Mouse (Mus musculus) bone marrow, adult 2 months (tissue): Measurements from ENCODE around the gene Adamts12. TPM values are rescaled to one million over a fixed set of nuclear protein-coding genes. Genes with fewer than 3 reads are reported as not detected.

Source experiments
- H3K27ac ChIP-seq: fragments of 200-500 bp; 2 replicates; pipeline ENCODE4 v1.5.1; 2012; ENCODE audit warnings: low read depth, mild to moderate bottlenecking, control low read depth, inconsistent platforms, low read length; ENCODE audit not compliant: control insufficient read depth, poor library complexity, insufficient read depth
- H3K4me1 ChIP-seq: fragments of 200-500 bp; 2 replicates; pipeline ENCODE4 v1.6.1; 2011; ENCODE audit warnings: low read length; ENCODE audit not compliant: control insufficient read depth, insufficient read depth
- H3K4me3 ChIP-seq: fragments of 200-500 bp; replicated peaks from 2 replicates; pipeline ENCODE3; 2011; ENCODE audit warnings: mild to moderate bottlenecking, low read depth, low read length, control low read depth; ENCODE audit not compliant: control insufficient read depth
- CTCF ChIP-seq: fragments of 200-500 bp; IDR thresholded peaks from 2 replicates; pipeline ENCODE4 v1.5.1; 2011; ENCODE audit warnings: low read length, control low read depth; ENCODE audit not compliant: control insufficient read depth, insufficient read depth
- POLR2A ChIP-seq: fragments of 200-500 bp; IDR thresholded peaks from 2 replicates; pipeline ENCODE4 v1.6.1; 2011; ENCODE audit warnings: low read depth, mild to moderate bottlenecking, control low read depth, low read length, borderline replicate concordance; ENCODE audit not compliant: control insufficient read depth
- WGBS: fragments of 180-500 bp; shearing (Covaris S2); methylation state at CpG from one replicate; pipeline ENCODE4 v1.1.7; 2018; 5-methylcytosine and 5-hydroxymethylcytosine counted together
- polyA plus RNA-seq: library from polyadenylated mRNA; stranded (reverse); fragments of >200 nt; gene quantifications from 2 replicates; pipeline ENCODE4 v1.2.4, GENCODE M21; 2011; ENCODE audit warnings: low replicate concordance; ENCODE audit not compliant: missing spikeins, insufficient read depth, insufficient read length

Adamts12 gene
- 0.36 TPM in 1 of 2 replicates, not detected in the other for polyA plus RNA-seq

DNA sequence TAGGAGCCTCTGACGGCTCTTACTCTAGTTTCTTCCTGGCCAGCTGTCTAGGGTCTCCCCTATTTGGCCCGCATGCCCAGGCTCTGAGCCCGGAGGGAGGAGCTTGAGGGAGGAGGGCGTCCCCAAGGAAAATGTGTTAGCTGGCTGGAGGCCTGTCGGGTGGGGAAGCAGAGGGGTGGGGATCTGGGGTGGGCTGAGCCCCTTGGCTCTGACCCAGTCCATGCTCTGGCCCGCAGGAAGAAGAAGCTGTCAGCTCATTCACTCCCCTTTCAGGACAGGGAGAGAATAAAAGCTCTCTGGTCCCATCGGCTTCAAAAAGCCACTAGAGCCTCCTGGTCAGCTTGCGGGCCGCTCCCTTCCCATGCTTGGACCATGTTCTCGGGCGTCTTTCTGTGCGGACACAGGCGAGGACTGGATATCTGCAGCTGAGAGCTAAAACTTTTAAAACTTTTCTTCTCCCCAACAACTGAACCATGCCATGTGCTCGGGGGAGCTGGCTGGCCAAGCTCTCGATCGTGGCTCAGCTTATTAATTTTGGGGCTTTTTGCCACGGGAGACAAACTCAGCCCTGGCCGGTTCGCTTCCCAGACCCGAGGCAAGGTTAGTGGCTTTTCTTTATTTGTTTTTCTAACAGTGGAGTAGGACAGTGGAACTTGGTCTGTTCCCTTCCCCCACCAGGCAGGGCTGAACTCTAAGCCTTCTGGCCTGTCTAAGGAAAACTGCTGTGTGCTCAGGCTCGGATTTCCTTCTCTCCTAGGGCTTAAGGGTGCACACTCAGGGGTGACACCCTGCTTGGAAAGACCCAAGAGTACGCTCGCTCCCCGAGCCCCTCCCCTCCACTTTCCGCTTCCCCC is at the start of gene Adamts12:
Gene Adamts12 (plus strand): TSS at position 233 of the 854 bp plus-strand sequence.
- H3K4me1 ChIP-seq: no peaks in the 10 kb centered on the region
- H3K27ac ChIP-seq: no peak within 1 kb of the TSS
- H3K4me3 ChIP-seq: no peak within 1 kb of the TSS
- 5% methylated on average over 25 of the region's 25 CpGs for WGBS
- TF ChIP-seq CTCF (no peak), POLR2A (no peak)

DNA sequence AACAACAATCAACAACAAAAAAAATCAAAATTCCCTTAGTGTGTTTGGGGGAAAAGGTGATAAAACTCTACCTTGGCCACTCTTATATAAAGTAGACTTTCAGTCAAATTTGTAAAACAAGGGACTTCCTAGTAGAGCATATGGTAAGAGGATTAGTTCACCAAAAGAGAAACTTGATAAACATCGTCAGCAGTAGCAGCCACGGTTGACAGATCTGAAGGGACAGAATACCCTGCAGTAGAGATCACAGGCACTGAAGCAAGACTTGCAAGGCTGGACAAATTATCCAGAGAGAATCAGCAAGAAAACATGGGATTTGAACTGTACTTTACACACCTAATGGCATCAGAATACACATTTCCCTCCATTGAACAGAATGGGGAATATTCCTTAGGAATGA is 49.7 kb upstream of the Adamts12 start:
- no peak overlapping the region for H3K4me3 ChIP-seq
- H3K27ac ChIP-seq: no peak overlapping the region
- TF ChIP-seq POLR2A: no peak
- no peak for TF ChIP-seq CTCF
- no peaks in the 10 kb centered on the region for H3K4me1 ChIP-seq
- WGBS: 61% methylated on average over 2 of the region's 2 CpGs

DNA sequence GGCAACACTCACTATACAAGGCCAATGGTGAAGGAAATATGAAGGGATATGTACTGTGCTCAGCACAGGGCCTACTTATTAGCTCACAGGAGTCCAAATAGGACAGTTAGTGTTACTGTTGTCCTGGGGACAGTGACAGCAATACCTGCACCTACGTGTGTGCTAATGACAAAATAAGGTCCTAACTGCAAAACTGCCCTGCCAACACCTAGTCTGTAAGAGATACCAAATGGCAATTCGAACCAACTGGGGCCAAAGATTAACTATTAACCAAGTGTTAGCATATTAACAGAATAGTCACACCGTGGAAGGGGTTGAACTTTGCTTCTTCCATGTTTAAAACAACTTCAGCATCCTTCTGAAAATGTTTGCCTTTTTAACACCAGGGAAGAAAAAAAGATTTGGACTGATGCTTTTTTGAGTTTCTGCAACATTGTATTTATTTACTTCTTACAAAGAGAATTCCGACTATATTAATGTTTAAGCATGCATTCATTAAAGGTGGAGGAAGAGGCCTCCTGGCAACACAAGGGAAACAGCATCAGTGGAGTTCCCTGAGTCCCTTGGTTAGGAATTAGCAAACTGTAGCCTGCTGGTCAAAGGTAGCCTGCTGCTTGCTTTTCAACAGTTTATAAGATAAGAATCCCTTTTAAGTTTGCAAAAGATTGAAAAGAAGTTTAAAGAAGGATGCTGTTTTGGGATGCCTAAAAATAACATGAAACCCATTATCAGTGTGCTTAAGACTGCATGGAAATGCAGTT is 37.6 kb upstream of the Adamts12 start:
- H3K27ac ChIP-seq: no peak overlapping the region
- 69% methylated on average over 4 of the region's 4 CpGs for WGBS
- TF ChIP-seq POLR2A (no peak), CTCF (no peak)
- H3K4me3 ChIP-seq: no peak overlapping the region
- H3K4me1 ChIP-seq: no peaks in the 10 kb centered on the region

DNA sequence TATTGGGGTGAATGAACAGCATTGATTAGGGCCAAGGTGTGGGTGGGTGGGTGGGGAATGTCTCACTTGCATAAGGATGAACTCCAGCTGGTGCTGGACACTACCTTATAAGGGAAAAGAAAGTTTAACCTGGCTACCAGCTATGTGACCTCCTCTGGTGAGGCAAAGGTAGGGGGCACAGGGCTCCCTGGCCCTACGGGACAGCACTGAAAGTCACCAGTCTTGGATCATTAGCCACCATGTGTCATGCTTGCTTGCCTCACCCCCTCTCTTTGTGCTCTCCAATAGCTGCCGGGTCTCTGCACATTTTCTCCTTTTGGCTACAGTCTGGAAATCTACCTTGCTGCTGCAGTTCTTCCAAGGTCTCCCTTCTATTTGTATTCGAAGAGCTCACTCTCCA is 34.4 kb upstream of the Adamts12 start:
- WGBS: 69% methylated on average over 3 of the region's 3 CpGs
- H3K27ac ChIP-seq: no peak overlapping the region
- no peak overlapping the region for H3K4me3 ChIP-seq
- no peaks in the 10 kb centered on the region for H3K4me1 ChIP-seq
- TF ChIP-seq POLR2A (no peak), CTCF (no peak)

DNA sequence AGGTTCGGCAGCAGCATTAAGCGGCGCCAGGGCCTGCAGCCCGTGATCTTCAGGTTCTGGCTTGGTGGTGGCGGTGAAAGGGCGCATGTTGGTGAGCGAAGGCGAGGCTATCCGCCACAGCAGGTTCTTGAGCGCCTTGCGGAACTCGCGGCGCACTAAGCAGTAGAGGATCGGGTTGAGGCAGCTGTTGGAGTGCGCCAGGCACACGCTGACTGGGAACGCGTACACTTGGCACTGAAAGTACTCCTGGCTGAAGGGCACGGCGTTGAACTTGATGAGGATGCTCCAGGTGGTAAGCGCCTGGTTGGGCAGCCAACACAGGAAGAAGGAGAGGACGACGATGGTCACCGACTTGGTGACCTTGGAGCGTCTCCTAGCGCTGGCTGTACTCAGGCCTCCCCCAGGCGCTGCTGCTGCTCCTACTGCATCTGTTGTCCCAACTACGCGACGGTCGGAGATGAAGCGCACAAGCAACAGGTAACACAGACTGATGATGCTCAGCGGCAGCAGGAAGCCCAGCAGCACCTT is 28.6 kb upstream of the Adamts12 start:
- Histone ChIP-seq H3K4me3 (no peak overlapping the region), H3K27ac (no peak overlapping the region), H3K4me1 (no peaks in the 10 kb centered on the region)
- no peak for TF ChIP-seq CTCF
- no peak for TF ChIP-seq POLR2A
- 4% methylated on average over 33 of the region's 34 CpGs for WGBS

DNA sequence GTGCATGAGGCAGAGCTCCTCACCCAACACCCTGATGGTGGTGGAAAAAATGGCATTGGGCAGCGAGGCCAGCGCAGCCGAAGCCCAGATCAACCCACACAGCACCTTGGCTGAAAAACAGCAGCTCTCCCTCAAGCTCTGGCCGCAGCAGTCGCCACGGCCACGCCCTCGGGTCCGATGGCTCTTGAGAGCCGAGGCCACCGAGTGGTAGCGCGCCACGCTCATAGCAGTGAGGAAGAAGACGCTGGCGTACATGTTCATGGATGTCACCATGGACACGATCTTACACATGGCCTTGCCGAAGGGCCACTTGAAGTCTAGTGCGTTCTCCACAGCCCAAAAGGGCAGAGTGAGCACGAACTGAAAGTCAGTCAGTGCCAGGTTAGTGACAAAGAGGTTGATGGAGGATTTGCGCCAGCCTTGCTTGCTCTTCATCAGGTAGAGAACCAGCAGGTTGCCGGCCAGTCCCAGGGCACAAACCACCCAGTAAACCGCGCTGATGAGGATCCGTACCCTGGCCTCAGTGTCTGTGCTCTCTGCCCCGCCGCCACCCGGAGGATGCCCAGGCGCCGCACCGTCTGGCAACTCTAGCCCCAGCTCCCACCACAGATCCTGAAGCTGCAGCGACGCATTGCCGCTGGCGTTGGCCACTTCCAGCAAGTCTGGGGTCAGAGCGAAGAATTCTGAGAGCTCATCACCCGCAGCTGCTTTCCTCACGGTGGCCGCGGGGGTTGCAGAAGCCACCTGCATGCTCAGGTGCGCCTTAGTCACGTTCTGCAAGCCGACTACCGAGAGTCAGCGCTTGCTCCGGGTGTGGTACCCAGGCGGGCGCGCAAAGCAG is 27.8 kb upstream of the Adamts12 start:
- Histone ChIP-seq H3K27ac (no peak overlapping the region), H3K4me1 (no peaks in the 10 kb centered on the region), H3K4me3 (no peak overlapping the region)
- TF ChIP-seq POLR2A: no peak
- TF ChIP-seq CTCF: no peak
- WGBS: 4% methylated on average over 49 of the region's 49 CpGs

DNA sequence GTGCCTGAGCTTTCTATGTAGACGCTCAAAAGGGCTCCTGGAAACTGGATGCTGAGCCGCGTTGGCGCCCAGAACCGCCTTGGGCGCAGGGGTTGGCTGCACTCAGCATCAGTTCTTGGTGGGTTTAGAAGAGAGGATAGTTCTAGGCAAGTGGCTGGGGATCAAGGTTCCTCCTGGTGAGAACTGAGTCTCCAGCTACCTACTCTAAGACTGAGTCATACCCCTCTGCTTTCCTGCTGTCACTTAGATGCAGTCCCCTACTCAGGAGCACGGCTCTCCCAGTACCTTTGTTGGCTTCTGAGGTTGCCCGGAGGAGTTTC is 27.3 kb upstream of the Adamts12 start:
- no peak for TF ChIP-seq POLR2A
- no peak for TF ChIP-seq CTCF
- no peak overlapping the region for H3K4me3 ChIP-seq
- 8% methylated on average over 8 of the region's 8 CpGs for WGBS
- H3K4me1 ChIP-seq: no peaks in the 10 kb centered on the region
- H3K27ac ChIP-seq: no peak overlapping the region
